Mouse (Mus musculus) spleen, adult 2 months (tissue): ENCODE results near the gene Hist1h2ao.

Experiments
- CTCF ChIP-seq: fragments of 200-500 bp; IDR thresholded peaks from 2 replicates; pipeline ENCODE4 v1.5.1; 2011; ENCODE audit warnings: mild to moderate bottlenecking, inconsistent platforms; ENCODE audit not compliant: insufficient read depth, insufficient read length, insufficient replicate concordance; ENCODE audit errors: extremely low read depth
- POLR2A ChIP-seq: fragments of 200-500 bp; IDR thresholded peaks from 2 replicates; pipeline ENCODE4 v1.6.1; 2011; ENCODE audit warnings: low read depth, low read length, inconsistent platforms

DNA sequence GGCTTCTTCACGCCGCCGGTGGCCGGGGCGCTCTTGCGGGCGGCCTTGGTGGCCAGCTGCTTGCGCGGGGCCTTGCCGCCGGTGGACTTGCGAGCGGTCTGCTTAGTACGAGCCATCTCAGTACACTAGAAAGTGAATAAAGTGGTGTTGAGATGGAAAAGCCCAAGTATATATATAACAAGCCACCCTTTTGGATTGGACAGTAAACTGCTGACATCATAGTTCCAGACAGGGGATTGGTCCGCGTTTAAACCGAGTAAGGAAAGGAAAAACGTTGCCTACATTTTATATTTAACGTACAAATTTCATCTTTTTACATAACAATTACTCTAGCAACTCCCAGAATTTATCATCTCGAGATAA lies 27.0 kb upstream of the Hist1h2ao start, which contains the start of gene Hist1h3i:
- no peak for TF ChIP-seq CTCF
- TF ChIP-seq POLR2A, result peak; percentile 38
